Mouse (Mus musculus) MEL (cell line): ENCODE measurements around the gene Otop3. TPM values are rescaled to one million over a fixed set of nuclear protein-coding genes. Genes with fewer than 3 reads are reported as not detected.
A peak's percentile ranks its signal among the peaks of the same experiment; 100 is the strongest.

ENCODE experiments used
- DNase-seq: peaks from one replicate; pipeline ENCODE4 v3.0.0; 2011; ENCODE audit warnings: low read depth, low spot score
- H3K27ac ChIP-seq: 2 replicates; pipeline ENCODE4 v1.5.1; 2012; ENCODE audit warnings: low read depth, mild to moderate bottlenecking, control low read depth, low read length, moderate library complexity; ENCODE audit not compliant: control insufficient read depth
- H3K27me3 ChIP-seq, 2 experiments: fragments of 150-350 bp in 1 of 2; sonication (generic) in 1 of 2; 2 replicates each; pipeline ENCODE4 v1.6.1; 2012; ENCODE audit warnings: low read length in 2 of 2, mild to moderate bottlenecking in 2 of 2, improper control_type of control experiment in 1 of 2, moderate library complexity in 1 of 2; ENCODE audit not compliant: insufficient read depth in 2 of 2, control insufficient read depth in 1 of 2
- H3K36me3 ChIP-seq, 2 experiments: 2 replicates each; pipeline ENCODE4 v1.6.1; 2012 to 2014; ENCODE audit warnings: low read length in 2 of 2, improper control_type of control experiment in 1 of 2, inconsistent platforms in 1 of 2, mild to moderate bottlenecking in 1 of 2; ENCODE audit not compliant: insufficient read depth in 2 of 2, control insufficient read depth in 1 of 2
- H3K4me1 ChIP-seq, 2 experiments: fragments of 150-350 bp in 1 of 2; sonication (generic) in 1 of 2; 2 replicates each; pipeline ENCODE4 v1.6.1; 2012; ENCODE audit warnings: low read length in 2 of 2, improper control_type of control experiment in 1 of 2, mild to moderate bottlenecking in 1 of 2; ENCODE audit not compliant: insufficient read depth in 2 of 2, control insufficient read depth in 1 of 2
- H3K4me3 ChIP-seq, 2 experiments: fragments of 150-350 bp in 1 of 2; sonication (generic) in 1 of 2; 2 replicates each; pipeline ENCODE4 v1.5.1; 2012; ENCODE audit warnings: low read depth in 2 of 2, low read length in 2 of 2, mild to moderate bottlenecking in 2 of 2, moderate library complexity in 2 of 2, control low read depth in 1 of 2, improper control_type of control experiment in 1 of 2; ENCODE audit not compliant: control insufficient read depth in 1 of 2, insufficient read depth in 1 of 2
- H3K79me2 ChIP-seq: 2 replicates; pipeline ENCODE4 v1.6.1; 2012; ENCODE audit warnings: mild to moderate bottlenecking, low read length, moderate library complexity; ENCODE audit not compliant: control insufficient read depth, poor library complexity, insufficient read depth
- H3K9ac ChIP-seq: 2 replicates; pipeline ENCODE4 v1.6.1; 2012; ENCODE audit warnings: low read depth, mild to moderate bottlenecking, control low read depth, low read length, moderate library complexity; ENCODE audit not compliant: control insufficient read depth, poor library complexity, severe bottlenecking
- H3K9me3 ChIP-seq: fragments of 150-350 bp; sonication (generic); replicated peaks from 2 replicates; pipeline ENCODE4 v1.6.1; 2012; ENCODE audit warnings: mild to moderate bottlenecking, low read length, improper control_type of control experiment, moderate library complexity; ENCODE audit not compliant: insufficient read depth
- BHLHE40 ChIP-seq: IDR thresholded peaks from 2 replicates; pipeline ENCODE4 v1.6.1; 2012; ENCODE audit warnings: low read depth, mild to moderate bottlenecking, inconsistent platforms, low read length, improper control_type of control experiment, borderline replicate concordance
- CHD1 ChIP-seq: IDR thresholded peaks from 2 replicates; pipeline ENCODE4 v1.6.1; 2012; ENCODE audit warnings: low read depth, mild to moderate bottlenecking, inconsistent platforms, low read length, improper control_type of control experiment
- E2F4 ChIP-seq: IDR thresholded peaks from 2 replicates; pipeline ENCODE4 v1.6.1; 2011; ENCODE audit warnings: low read depth, low read length, improper control_type of control experiment, borderline replicate concordance
- EP300 ChIP-seq, 2 experiments: IDR thresholded peaks; 2 replicates each; pipeline ENCODE4 v1.6.1; 2011; ENCODE audit warnings: improper control_type of control experiment in 2 of 2, low read length in 2 of 2, low read depth in 1 of 2, mild to moderate bottlenecking in 1 of 2
- GABPA ChIP-seq: IDR thresholded peaks from 2 replicates; pipeline ENCODE4 v1.6.1; 2012; ENCODE audit warnings: low read depth, mild to moderate bottlenecking, inconsistent platforms, low read length, improper control_type of control experiment, moderate library complexity
- KAT2A ChIP-seq: conservative IDR thresholded peaks from 2 replicates; pipeline ENCODE4 v1.6.1; 2012; ENCODE audit warnings: low read depth, low read length, improper control_type of control experiment, inconsistent platforms
- MAX ChIP-seq: IDR thresholded peaks from 2 replicates; pipeline ENCODE4 v1.6.1; 2011; ENCODE audit warnings: low read length, improper control_type of control experiment
- MAZ ChIP-seq: IDR thresholded peaks from 2 replicates; pipeline ENCODE4 v1.6.1; 2012; ENCODE audit warnings: low read depth, mild to moderate bottlenecking, inconsistent platforms, low read length, improper control_type of control experiment
- MXI1 ChIP-seq: IDR thresholded peaks from 2 replicates; pipeline ENCODE4 v1.6.1; 2011; ENCODE audit warnings: mild to moderate bottlenecking, low read depth, low read length, improper control_type of control experiment
- MYC ChIP-seq: IDR thresholded peaks from 2 replicates; pipeline ENCODE4 v1.6.1; 2011; ENCODE audit warnings: low read depth, mild to moderate bottlenecking, low read length, improper control_type of control experiment, moderate library complexity
- POLR2A ChIP-seq, 2 experiments: IDR thresholded peaks; 2 replicates each; pipeline ENCODE4 v1.6.1; 2011 to 2012; ENCODE audit warnings: low read length in 2 of 2, mild to moderate bottlenecking in 2 of 2, control low read depth in 1 of 2, improper control_type of control experiment in 1 of 2, low read depth in 1 of 2, moderate library complexity in 1 of 2; ENCODE audit not compliant: control insufficient read depth in 1 of 2, insufficient read depth in 1 of 2, poor library complexity in 1 of 2
- RAD21 ChIP-seq: IDR thresholded peaks from 2 replicates; pipeline ENCODE4 v1.6.1; 2011; ENCODE audit warnings: mild to moderate bottlenecking, low read depth, low read length, improper control_type of control experiment
- RCOR1 ChIP-seq: IDR thresholded peaks from 2 replicates; pipeline ENCODE4 v1.6.1; 2012; ENCODE audit warnings: low read depth, mild to moderate bottlenecking, inconsistent platforms, low read length, improper control_type of control experiment
- SIN3A ChIP-seq: IDR thresholded peaks from 2 replicates; pipeline ENCODE4 v1.6.1; 2012; ENCODE audit warnings: low read length, improper control_type of control experiment, inconsistent platforms
- SMC3 ChIP-seq: IDR thresholded peaks from 2 replicates; pipeline ENCODE4 v1.6.1; 2011; ENCODE audit warnings: low read depth, low read length, improper control_type of control experiment
- TAL1 ChIP-seq: IDR thresholded peaks from 2 replicates; pipeline ENCODE4 v1.6.1; 2012; ENCODE audit warnings: mild to moderate bottlenecking, inconsistent platforms, low read length, moderate library complexity, mixed read lengths
- TBP ChIP-seq: IDR thresholded peaks from 2 replicates; pipeline ENCODE4 v1.8.0; 2011; ENCODE audit warnings: low read depth, low read length, improper control_type of control experiment
- TCF12 ChIP-seq: IDR thresholded peaks from 2 replicates; pipeline ENCODE4 v1.6.1; 2014; ENCODE audit warnings: low read depth, mild to moderate bottlenecking, inconsistent platforms, low read length, improper control_type of control experiment, moderate library complexity
- USF1 ChIP-seq: IDR thresholded peaks from 2 replicates; pipeline ENCODE4 v1.6.1; 2014; ENCODE audit warnings: low read depth, mild to moderate bottlenecking, inconsistent platforms, low read length, improper control_type of control experiment, moderate library complexity
- USF2 ChIP-seq, 2 experiments: IDR thresholded peaks; 2 replicates each; pipeline ENCODE4 v1.6.1; 2011 to 2012; ENCODE audit warnings: improper control_type of control experiment in 2 of 2, low read length in 2 of 2, borderline replicate concordance in 1 of 2, inconsistent platforms in 1 of 2, low read depth in 1 of 2, mild to moderate bottlenecking in 1 of 2; ENCODE audit not compliant: insufficient read depth in 1 of 2
- ZC3H11A ChIP-seq: IDR thresholded peaks from 2 replicates; pipeline ENCODE4 v1.6.1; 2012; ENCODE audit warnings: low read depth, mild to moderate bottlenecking, inconsistent platforms, low read length, improper control_type of control experiment
- ZMIZ1 ChIP-seq: IDR thresholded peaks from 2 replicates; pipeline ENCODE4 v1.6.1; 2012; ENCODE audit warnings: low read depth, mild to moderate bottlenecking, inconsistent platforms, low read length, improper control_type of control experiment, moderate library complexity
- polyA plus RNA-seq, 2 experiments: library from polyadenylated mRNA; stranded (reverse) in 1 of 2; unstranded in 1 of 2; fragments of >175 nt in 1 of 2; fragments of >200 nt in 1 of 2; gene quantifications; 2 replicates each; pipeline versions ENCODE4 v1.2.1 to v1.2.4; 2012; ENCODE audit warnings: low replicate concordance in 2 of 2, low read depth in 1 of 2; ENCODE audit not compliant: insufficient read length in 2 of 2, insufficient read depth in 1 of 2, missing spikeins in 1 of 2
- total RNA-seq: library from RNA; depleted of rRNA; stranded (reverse); fragments of 300-350 nt; gene quantifications from 2 replicates; pipeline ENCODE4 v1.2.3, GENCODE M21; 2012

Otop3 gene
- total and polyA plus RNA-seq, 3 experiments: not detected

- peak within 1 kb of the TSS; percentile 52 to 71 for H3K4me3 ChIP-seq
- H3K79me2 ChIP-seq: no peaks in the 10 kb centered on the region
- no peaks in the 10 kb centered on the region for H3K9me3 ChIP-seq
- peak; percentile 85 for DNase-seq
- H3K9ac ChIP-seq: peak within 1 kb of the TSS; percentile 54
- no peak within 1 kb of the TSS for H3K27ac ChIP-seq
- peak; percentile 29; the same call in 1 of the 2 replicates for TF ChIP-seq BHLHE40
- TF ChIP-seq RCOR1: no peak
- TF ChIP-seq POLR2A (IDR thresholded peaks at IDR 0.05; ENCODE audit: control insufficient read depth in 1 of 2, insufficient read depth in 1 of 2, low read depth in 1 of 2, low read length in 2 of 2, poor library complexity in 1 of 2): 0 out of 4 replicates have a peak, but pooled peaks of 1 of the 2 experiments have one; percentile 41
- peak; percentile 18; the same call in 1 of the 2 replicates for TF ChIP-seq TCF12
- no peak for TF ChIP-seq SIN3A
- peak; percentile 58; the same call in 1 of the 2 replicates for TF ChIP-seq MAZ
- no peak for TF ChIP-seq EP300 (IDR thresholded peaks at IDR 0.05; ENCODE audit: low read depth in 1 of 2, low read length in 2 of 2)
- TF ChIP-seq MXI1: peak; percentile 53
- 0 out of 2 replicates have a peak, but pooled peaks have one; percentile 36 for TF ChIP-seq MAX
- no peak for TF ChIP-seq TAL1
- no peaks in the 10 kb centered on the region; a peak in 2 of 4 replicates for H3K27me3 ChIP-seq
- H3K4me1 ChIP-seq: peaks cover 3 to 9% of the 10 kb centered on the region in 2 experiments; a peak in 3 of 4 replicates
- peaks cover 0 to 5% of the 10 kb centered on the region in 2 experiments; a peak in 2 of 4 replicates for H3K36me3 ChIP-seq
Measured at GRCm38 (mm10) chr11:115367395-115367944, 32.9 kb downstream of the Otop3 start, which contains the start of gene Hid1. TSS of gene Hid1 (minus strand) at chr11:115367756.

DNA sequence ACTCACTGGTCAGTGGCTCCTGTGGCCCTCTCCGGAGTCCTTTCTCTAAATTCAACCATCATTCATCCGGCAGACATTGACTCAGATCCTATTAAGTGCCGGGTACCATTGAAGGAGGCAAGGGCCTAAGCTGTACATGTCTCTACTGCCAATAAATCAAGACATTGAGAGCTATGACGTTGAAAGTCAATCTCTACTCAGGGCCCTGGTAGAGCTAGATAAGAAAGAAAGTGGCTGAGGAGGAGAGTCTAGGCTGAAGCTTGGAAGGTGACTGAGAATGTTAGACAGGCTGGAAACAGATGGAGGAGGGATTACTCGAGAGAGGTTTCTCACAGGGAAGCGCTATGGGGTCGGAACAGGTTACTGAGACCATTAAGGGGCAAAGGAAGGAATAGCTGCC is 35.8 kb downstream of the Otop3 start:
- H3K9me3 ChIP-seq: no peaks in the 10 kb centered on the region
- H3K27ac ChIP-seq: no peak overlapping the region
- no peak overlapping the region for H3K4me3 ChIP-seq
- no peaks in the 10 kb centered on the region for H3K79me2 ChIP-seq
- TF ChIP-seq TBP (no peak), TAL1 (peak; percentile 42; the same call in 1 of the 2 replicates), RCOR1 (peak; percentile 98), TCF12 (peak; percentile 63; the same call in 1 of the 2 replicates), EP300 (IDR thresholded peaks at IDR 0.05; ENCODE audit: low read depth in 1 of 2, low read length in 2 of 2) (peak; percentile 21 to 37; a peak in 2 of 4 replicates)
- H3K27me3 ChIP-seq: peaks cover 3 to 7% of the 10 kb centered on the region in 2 experiments; a peak in 3 of 4 replicates
- no peak overlapping the region for H3K9ac ChIP-seq
- DNase-seq: peak; percentile 42
- peaks cover 3 to 7% of the 10 kb centered on the region in 2 experiments; a peak in 3 of 4 replicates for H3K4me1 ChIP-seq
- H3K36me3 ChIP-seq: peaks cover 0 to 5% of the 10 kb centered on the region in 2 experiments; a peak in 2 of 4 replicates

GRCm38 (mm10) chr11:115371354-115371753 is 36.8 kb downstream of the Otop3 start:
- no peak for DNase-seq
- H3K9ac ChIP-seq: no peak overlapping the region
- H3K4me3 ChIP-seq: no peak overlapping the region
- no peaks in the 10 kb centered on the region; a peak in 1 of 4 replicates for H3K36me3 ChIP-seq
- H3K27ac ChIP-seq: no peak overlapping the region
- H3K27me3 ChIP-seq: peaks cover 3 to 7% of the 10 kb centered on the region in 2 experiments; a peak in 3 of 4 replicates
- H3K4me1 ChIP-seq: no peaks in the 10 kb centered on the region; a peak in 1 of 4 replicates
- H3K79me2 ChIP-seq: no peaks in the 10 kb centered on the region
- no peaks in the 10 kb centered on the region for H3K9me3 ChIP-seq
- TF ChIP-seq E2F4 (no peak), CHD1 (no peak), MXI1 (no peak), USF1 (no peak), MYC (no peak), SMC3 (no peak), MAZ (no peak), ZC3H11A (no peak), RAD21 (no peak), TCF12 (no peak), TAL1 (no peak), ZMIZ1 (no peak), SIN3A (no peak), MAX (no peak), KAT2A (no peak), GABPA (no peak), USF2 (IDR thresholded peaks at IDR 0.05; ENCODE audit: borderline replicate concordance in 1 of 2, insufficient read depth in 1 of 2, low read depth in 1 of 2, low read length in 2 of 2) (no peak)
- TF ChIP-seq, all 39 proteins: peak for 0
